Mouse (Mus musculus) bone marrow macrophage, adult 2 months (primary cell): Measurements from ENCODE around the gene Tmem231.

Experiments used
- CTCF ChIP-seq: IDR thresholded peaks from 2 replicates; pipeline ENCODE4 v1.5.1; 2012; ENCODE audit warnings: low read depth, mild to moderate bottlenecking, low read length, moderate library complexity
- POLR2A ChIP-seq: IDR thresholded peaks from 2 replicates; pipeline ENCODE4 v1.6.1; 2012; ENCODE audit warnings: mild to moderate bottlenecking, low read depth, low read length, borderline replicate concordance

DNA sequence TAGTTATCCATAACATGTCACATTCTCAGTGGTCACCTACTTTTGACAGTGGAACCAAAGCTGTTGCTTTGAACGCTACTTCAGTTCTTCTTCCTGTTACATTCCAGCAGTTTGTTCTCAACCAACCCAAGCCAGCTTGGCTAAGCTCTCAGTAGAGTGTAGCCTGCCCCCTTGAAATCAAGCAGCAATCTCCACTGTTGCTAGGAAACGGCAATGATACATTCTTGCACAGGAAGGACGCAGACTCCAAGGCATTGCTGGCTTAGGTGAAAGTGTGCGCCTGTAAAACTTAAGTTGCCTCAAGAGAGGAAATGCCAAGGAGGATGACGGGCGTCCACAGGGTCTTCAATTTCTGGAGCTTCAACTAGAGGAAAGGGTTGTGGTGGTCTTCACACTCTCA, 67.8 kb downstream of the Tmem231 start:
- TF ChIP-seq POLR2A (no peak), CTCF (no peak)
